Mouse (Mus musculus) intestine, embryonic 16.5 days (tissue): ENCODE data around the gene Csnk2b. TPM values are rescaled to one million over a fixed set of nuclear protein-coding genes. Genes with fewer than 3 reads are reported as not detected.
A peak's percentile ranks its signal among the peaks of the same experiment; 100 is the strongest.

Experiments used
- ATAC-seq: fragments of 200-750 bp; cut with Nextera tagmentation; 2 replicates; pipeline ENCODE4 v1.8.0; 2017; ENCODE audit warnings: moderate TSS enrichment, moderate library complexity
- H3K27ac ChIP-seq: fragments of 300-500 bp; sonication (generic); 2 replicates; pipeline ENCODE4 v1.5.1; 2014; ENCODE audit warnings: mild to moderate bottlenecking, low read length
- H3K27me3 ChIP-seq: fragments of 300-500 bp; sonication (generic); replicated peaks from 2 replicates; pipeline ENCODE4 v1.6.1; 2014; ENCODE audit warnings: low read length, control low read depth, mixed read lengths; ENCODE audit not compliant: control insufficient read depth, insufficient read depth
- H3K36me3 ChIP-seq: fragments of 300-500 bp; sonication (generic); 2 replicates; pipeline ENCODE4 v1.6.1; 2014; ENCODE audit warnings: low read length, control low read depth; ENCODE audit not compliant: control insufficient read depth, insufficient read depth
- H3K4me1 ChIP-seq: fragments of 300-500 bp; sonication (generic); 2 replicates; pipeline ENCODE4 v1.6.1; 2014; ENCODE audit warnings: low read length, control low read depth, mixed read lengths; ENCODE audit not compliant: control insufficient read depth, insufficient read depth
- H3K4me2 ChIP-seq: fragments of 300-500 bp; sonication (generic); 2 replicates; pipeline ENCODE4 v1.6.1; 2014; ENCODE audit warnings: low read depth, low read length, control low read depth
- H3K4me3 ChIP-seq: fragments of 300-500 bp; sonication (generic); 2 replicates; pipeline ENCODE4 v1.5.1; 2014; ENCODE audit warnings: mild to moderate bottlenecking, low read length
- H3K9ac ChIP-seq: fragments of 300-500 bp; sonication (generic); 2 replicates; pipeline ENCODE4 v1.6.1; 2014; ENCODE audit warnings: low read depth, low read length
- H3K9me3 ChIP-seq: fragments of 300-500 bp; sonication (generic); 2 replicates; pipeline ENCODE4 v1.6.1; 2016; ENCODE audit warnings: low read length, control low read depth; ENCODE audit not compliant: control insufficient read depth
- WGBS: fragments of 180-500 bp; shearing (Covaris S2); extraction: QIAGEN DNeasy Blood & Tissue Kit; methylation state at CpG from one replicate; pipeline ENCODE4 v1.1.7; 2014; 5-methylcytosine and 5-hydroxymethylcytosine counted together
- polyA plus RNA-seq: library from polyadenylated mRNA; unstranded; fragments of >200 nt; fragmentation: Nextera tagmentation; extraction: Ambion mirVana; gene quantifications from 2 replicates; pipeline ENCODE4 v1.2.1, GENCODE M21; 2015

The Csnk2b gene
- polyA plus RNA-seq, 1 experiment from 2014 or later = 254 TPM

DNA sequence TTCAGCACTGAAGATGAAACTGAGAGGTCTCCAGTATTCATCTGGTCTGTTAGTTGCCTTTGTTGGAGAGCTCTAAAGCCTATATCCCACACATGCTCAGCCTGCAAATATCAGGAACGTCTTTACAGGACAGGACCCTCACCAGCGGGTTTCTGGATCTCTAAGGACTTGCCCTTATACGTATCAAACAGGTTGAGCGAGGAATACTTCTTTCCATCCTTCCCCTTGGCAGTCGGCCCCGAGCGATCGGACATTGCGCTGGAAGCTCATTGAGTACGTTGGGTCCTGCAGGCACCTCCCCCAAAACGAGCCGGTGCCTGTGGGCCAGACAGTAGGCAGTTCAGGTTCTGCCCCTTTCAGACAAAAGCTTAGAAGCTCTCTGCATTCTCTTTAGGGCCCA, 40.9 kb upstream of the Csnk2b start:
- Histone ChIP-seq H3K9me3 (no peaks in the 10 kb centered on the region), H3K36me3 (peaks cover 36% of the 10 kb centered on the region), H3K4me3 (peak overlapping the region; percentile 99), H3K4me1 (peaks cover 20% of the 10 kb centered on the region), H3K4me2 (peak overlapping the region; percentile 77), H3K9ac (peak overlapping the region; percentile 100), H3K27me3 (no peaks in the 10 kb centered on the region), H3K27ac (no peak overlapping the region)
- no peak for ATAC-seq
- WGBS = 34% methylated on average over 12 of the region's 12 CpGs

DNA sequence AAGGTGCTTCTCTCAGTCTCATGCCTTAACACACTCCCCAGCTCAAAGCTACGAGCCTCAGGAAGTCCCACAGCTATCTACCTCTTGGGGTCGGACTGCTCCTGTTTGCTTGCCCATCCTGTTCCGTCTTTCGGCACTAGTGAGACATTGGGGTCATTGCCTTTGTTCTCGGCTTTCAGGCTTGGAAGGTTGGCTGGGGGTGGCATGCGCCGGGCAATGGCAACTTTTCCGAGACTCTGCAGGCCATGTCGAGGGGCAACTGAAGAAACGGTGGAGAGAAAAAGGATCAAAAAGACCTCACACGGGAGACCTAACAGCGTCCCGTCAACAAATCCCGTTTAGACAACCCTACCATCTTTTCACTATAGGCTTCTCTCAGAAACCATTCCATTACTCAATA, 40.3 kb upstream of the Csnk2b start:
- H3K9ac ChIP-seq = 0 out of 2 replicates have a peak overlapping the region, but pooled peaks have one; percentile 9
- no peak overlapping the region for H3K4me3 ChIP-seq
- peak overlapping the region; percentile 77 for H3K4me2 ChIP-seq
- no peak overlapping the region for H3K27ac ChIP-seq
- no peaks in the 10 kb centered on the region for H3K9me3 ChIP-seq
- peaks cover 20% of the 10 kb centered on the region for H3K4me1 ChIP-seq
- H3K36me3 ChIP-seq = peaks cover 42% of the 10 kb centered on the region
- no peak for ATAC-seq
- 67% methylated on average over 14 of the region's 14 CpGs for WGBS
- no peaks in the 10 kb centered on the region for H3K27me3 ChIP-seq

GRCm38 (mm10) chr17:35161421-35161820, 39.6 kb upstream of the Csnk2b start:
- ATAC-seq = no peak
- no peaks in the 10 kb centered on the region for H3K9me3 ChIP-seq
- H3K27me3 ChIP-seq = no peaks in the 10 kb centered on the region
- H3K4me3 ChIP-seq = no peak overlapping the region
- no peak overlapping the region for H3K27ac ChIP-seq
- H3K9ac ChIP-seq = no peak overlapping the region
- H3K36me3 ChIP-seq = peaks cover 49% of the 10 kb centered on the region
- 87% methylated on average over 11 of the region's 11 CpGs for WGBS
- H3K4me1 ChIP-seq = peaks cover 19% of the 10 kb centered on the region
- H3K4me2 ChIP-seq = no peak overlapping the region

- Histone ChIP-seq H3K4me2 (no peak overlapping the region), H3K9ac (no peak overlapping the region), H3K36me3 (peaks cover 64% of the 10 kb centered on the region), H3K9me3 (no peaks in the 10 kb centered on the region), H3K4me1 (peaks cover 12% of the 10 kb centered on the region), H3K4me3 (no peak overlapping the region), H3K27me3 (no peaks in the 10 kb centered on the region), H3K27ac (no peak overlapping the region)
- ATAC-seq = no peak
- WGBS = 86% methylated on average over 7 of the region's 7 CpGs
Measured at GRCm38 (mm10) chr17:35159638-35160037, 37.8 kb upstream of the Csnk2b start.

DNA sequence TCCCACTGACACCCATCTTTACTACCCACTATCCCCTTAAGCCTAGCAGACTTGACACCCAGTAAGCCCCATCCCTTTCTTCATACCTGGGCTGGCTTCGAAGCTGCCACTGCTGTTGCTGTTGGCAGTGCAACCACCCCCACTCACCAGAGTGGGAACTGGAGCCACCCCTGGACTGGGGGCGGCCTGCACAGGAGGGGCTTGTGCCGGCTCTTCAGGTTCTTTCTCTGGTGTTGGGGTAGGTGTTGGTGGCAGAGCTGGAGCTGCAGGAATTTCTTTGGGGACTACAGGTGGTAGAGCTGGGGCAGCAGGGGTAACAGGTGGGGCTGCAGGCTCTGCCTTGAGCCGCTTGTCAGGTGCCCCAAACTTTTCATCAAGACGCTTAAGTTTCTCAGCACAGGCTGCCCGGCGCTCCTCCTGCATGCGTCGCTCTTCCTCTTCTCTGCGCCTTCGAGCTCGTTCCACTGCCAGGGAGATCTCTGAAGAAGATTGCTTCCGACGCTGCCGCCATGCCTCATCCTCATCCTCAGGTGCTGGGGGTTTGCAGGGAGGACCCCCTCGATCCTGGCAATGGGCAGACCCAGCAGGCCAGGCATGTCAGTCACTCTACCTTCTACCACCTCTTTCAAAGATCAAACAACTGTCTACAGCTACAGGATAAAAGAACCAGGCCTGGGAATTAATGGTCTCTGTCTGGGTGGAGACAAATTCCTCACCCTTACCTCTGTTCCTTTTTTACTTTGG, 37.2 kb upstream of the Csnk2b start:
- Histone ChIP-seq H3K9ac (no peak overlapping the region), H3K4me1 (peaks cover 12% of the 10 kb centered on the region), H3K4me3 (no peak overlapping the region), H3K36me3 (peaks cover 69% of the 10 kb centered on the region), H3K27ac (no peak overlapping the region), H3K4me2 (no peak overlapping the region), H3K9me3 (no peaks in the 10 kb centered on the region), H3K27me3 (no peaks in the 10 kb centered on the region)
- ATAC-seq = no peak
- 95% methylated on average over 16 of the region's 16 CpGs for WGBS

- no peak for ATAC-seq
- H3K9ac ChIP-seq = no peak overlapping the region
- 88% methylated on average over 8 of the region's 8 CpGs for whole genome bisulfite sequencing
- peaks cover 7% of the 10 kb centered on the region for H3K4me1 ChIP-seq
- no peaks in the 10 kb centered on the region for H3K9me3 ChIP-seq
- no peak overlapping the region for H3K27ac ChIP-seq
- no peaks in the 10 kb centered on the region for H3K27me3 ChIP-seq
- H3K4me3 ChIP-seq = no peak overlapping the region
- H3K36me3 ChIP-seq = peaks cover 80% of the 10 kb centered on the region
- H3K4me2 ChIP-seq = no peak overlapping the region
Measured at GRCm38 (mm10) chr17:35157661-35158175, 35.9 kb upstream of the Csnk2b start.

DNA sequence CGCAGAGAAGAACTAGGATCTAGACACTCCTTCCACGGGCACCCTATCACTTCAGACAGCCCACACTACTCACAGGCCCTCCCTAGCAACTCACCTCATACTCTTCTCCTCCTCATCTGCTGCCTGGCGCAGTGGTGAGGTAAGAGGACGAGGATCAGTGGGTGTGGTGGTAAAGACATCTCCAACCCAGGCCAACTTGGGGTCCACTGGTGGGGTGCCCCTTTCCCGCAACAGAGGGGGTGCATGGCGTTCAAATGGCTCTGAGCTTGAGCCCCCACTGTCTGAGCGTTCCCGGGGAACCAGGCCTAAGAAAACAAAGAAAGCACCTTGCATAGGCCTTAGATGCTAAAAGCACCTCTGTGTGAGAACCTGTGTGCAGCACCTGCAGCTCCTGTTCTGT, 35.4 kb upstream of the Csnk2b start:
- no peaks in the 10 kb centered on the region for H3K27me3 ChIP-seq
- H3K9me3 ChIP-seq = no peaks in the 10 kb centered on the region
- peaks cover 4% of the 10 kb centered on the region for H3K4me1 ChIP-seq
- 88% methylated on average over 8 of the region's 8 CpGs for WGBS
- H3K36me3 ChIP-seq = peaks cover 85% of the 10 kb centered on the region
- H3K27ac ChIP-seq = no peak overlapping the region
- no peak for ATAC-seq
- no peak overlapping the region for H3K4me3 ChIP-seq
- no peak overlapping the region for H3K4me2 ChIP-seq
- H3K9ac ChIP-seq = no peak overlapping the region

DNA sequence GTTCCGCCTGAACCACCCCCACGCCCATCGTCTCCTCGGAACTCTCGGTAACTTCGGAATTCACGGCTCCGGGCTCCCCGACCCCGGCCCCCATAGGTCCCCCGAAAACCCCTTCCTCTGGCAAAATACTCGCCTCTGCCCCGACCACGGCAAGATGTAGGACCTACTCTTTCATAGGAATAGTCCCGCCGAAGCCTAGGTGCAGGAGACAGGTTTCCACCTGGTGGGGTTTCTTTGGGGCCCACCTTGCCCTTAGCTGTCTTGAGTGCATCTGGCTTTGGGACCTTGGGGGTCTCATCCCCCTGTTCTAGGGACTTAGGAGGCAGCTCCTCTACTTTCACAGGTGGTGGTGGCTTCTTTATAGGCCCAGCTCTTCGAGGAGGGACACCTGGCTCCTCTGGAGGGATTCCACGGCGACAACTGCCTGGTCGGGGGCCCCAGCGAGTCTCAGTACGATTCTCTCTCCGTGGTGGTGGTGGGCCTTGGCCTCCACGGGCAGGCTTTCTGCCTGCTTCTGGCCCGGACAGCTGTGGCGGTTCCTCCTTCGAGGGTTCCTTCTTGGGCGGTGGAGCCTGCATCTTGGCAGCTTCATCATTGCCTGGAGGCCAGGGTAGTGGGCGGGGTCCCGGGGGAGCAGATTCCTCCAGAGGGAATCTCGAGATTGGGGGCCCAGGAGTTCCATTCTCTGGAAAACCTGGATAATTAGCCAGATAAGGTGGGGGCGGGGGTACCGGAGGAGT, 34.8 kb upstream of the Csnk2b start:
- ATAC-seq = no peak
- Histone ChIP-seq H3K4me2 (no peak overlapping the region), H3K27ac (no peak overlapping the region), H3K4me1 (no peaks in the 10 kb centered on the region), H3K9me3 (no peaks in the 10 kb centered on the region), H3K4me3 (no peak overlapping the region), H3K36me3 (peaks cover 86% of the 10 kb centered on the region), H3K27me3 (no peaks in the 10 kb centered on the region), H3K9ac (no peak overlapping the region)
- WGBS = 91% methylated on average over 33 of the region's 33 CpGs

- 89% methylated on average over 12 of the region's 12 CpGs for WGBS
- H3K4me1 ChIP-seq = no peaks in the 10 kb centered on the region
- H3K9me3 ChIP-seq = no peaks in the 10 kb centered on the region
- H3K4me2 ChIP-seq = no peak overlapping the region
- ATAC-seq = no peak
- no peak overlapping the region for H3K27ac ChIP-seq
- H3K4me3 ChIP-seq = no peak overlapping the region
- H3K9ac ChIP-seq = no peak overlapping the region
- peaks cover 82% of the 10 kb centered on the region for H3K36me3 ChIP-seq
- H3K27me3 ChIP-seq = no peaks in the 10 kb centered on the region
Measured at GRCm38 (mm10) chr17:35155451-35155850, 33.6 kb upstream of the Csnk2b start.
